ENCODE assay signal across 8 mouse cellular contexts in genomic region chr7:141467230-141468030, GRCm38 (mm10). TPM values are rescaled to one million over a fixed set of nuclear protein-coding genes. Genes with fewer than 3 reads are reported as not detected.
DNase-seq lines count a peak whose midpoint lies in the region; ATAC-seq and TF ChIP-seq lines count a peak whose summit lies in the region.

Gene Cd151 (plus strand): TSS chr7:141467392.

- H3K9ac ChIP-seq in heart, embryonic 15.5 days, result peak within 1 kb of the TSS; percentile 85
- peak within 1 kb of the TSS; percentile 85 for H3K9ac ChIP-seq in liver, embryonic 16.5 days (ENCODE audit: low read depth, low read length)
- peak within 1 kb of the TSS; percentile 77 for H3K9ac ChIP-seq in neural tube, embryonic 12.5 days

- H3K36me3 ChIP-seq in erythroblast, embryonic 14.5 days (ENCODE audit: control insufficient read depth), result peaks cover 37% of the 10 kb centered on the region
- peaks cover 27% of the 10 kb centered on the region for H3K36me3 ChIP-seq in heart, embryonic 15.5 days
- peaks cover 9% of the 10 kb centered on the region for H3K36me3 ChIP-seq in liver, embryonic 16.5 days (ENCODE audit: control insufficient read depth, insufficient read depth)
- peaks cover 31% of the 10 kb centered on the region for H3K36me3 ChIP-seq in neural tube, embryonic 12.5 days
- 0 out of 2 replicates have a peak, but pooled peaks cover 3% of the 10 kb centered on the region for H3K36me3 ChIP-seq in thymus, adult 2 months (ENCODE audit: control insufficient read depth, insufficient read depth, low read length)

- H3K4me3 ChIP-seq in erythroblast, embryonic 14.5 days (replicated peaks), result peak within 1 kb of the TSS; percentile 69
- peak within 1 kb of the TSS; percentile 69 for H3K4me3 ChIP-seq in heart, embryonic 15.5 days
- peak within 1 kb of the TSS; percentile 75 for H3K4me3 ChIP-seq in liver, embryonic 16.5 days (ENCODE audit: low read depth, low read length)
- peak within 1 kb of the TSS; percentile 63 for H3K4me3 ChIP-seq in neural tube, embryonic 12.5 days
- H3K4me3 ChIP-seq in thymus, adult 2 months (ENCODE audit: control insufficient read depth, insufficient read depth, low read length), result peak within 1 kb of the TSS; percentile 99

- DNase-seq in CD4-positive helper T cell, adult 2 months (ENCODE audit: low read depth, low spot score), result peak; percentile 82
- DNase-seq in adrenal gland, postnatal 36 days, result peak; percentile 94 to 97
- peak; percentile 96 for DNase-seq in kidney, postnatal 14 days
- DNase-seq in thymus, adult 2 months, result peak; percentile 73

- peaks cover 45% of the 10 kb centered on the region for H3K27me3 ChIP-seq in erythroblast, embryonic 14.5 days (ENCODE audit: control insufficient read depth)
- peaks cover 34% of the 10 kb centered on the region for H3K27me3 ChIP-seq in heart, embryonic 15.5 days
- peaks cover 43% of the 10 kb centered on the region for H3K27me3 ChIP-seq in liver, embryonic 16.5 days (ENCODE audit: control insufficient read depth, insufficient read depth, low read depth, low read length)
- H3K27me3 ChIP-seq in neural tube, embryonic 12.5 days (replicated peaks), result peaks cover 45% of the 10 kb centered on the region
- H3K27me3 ChIP-seq in thymus, adult 2 months (ENCODE audit: control insufficient read depth, insufficient read depth, low read length), result no peaks in the 10 kb centered on the region; the same call in 1 of the 2 replicates

- no peak for TF ChIP-seq CTCF in thymus, adult 2 months (IDR thresholded peaks at IDR 0.05; ENCODE audit: borderline replicate concordance, control insufficient read depth, extremely low read depth, insufficient read depth, low read length, poor library complexity)

- peaks cover 62% of the 10 kb centered on the region for H3K4me1 ChIP-seq in erythroblast, embryonic 14.5 days (ENCODE audit: control insufficient read depth)
- peaks cover 58% of the 10 kb centered on the region for H3K4me1 ChIP-seq in heart, embryonic 15.5 days (replicated peaks)
- H3K4me1 ChIP-seq in liver, embryonic 16.5 days (ENCODE audit: control insufficient read depth, low read depth, low read length), result peaks cover 37% of the 10 kb centered on the region
- H3K4me1 ChIP-seq in neural tube, embryonic 12.5 days, result peaks cover 29% of the 10 kb centered on the region
- peaks cover 24% of the 10 kb centered on the region for H3K4me1 ChIP-seq in thymus, adult 2 months (replicated peaks; ENCODE audit: control insufficient read depth, insufficient read depth, low read length)

- H3K27ac ChIP-seq in heart, embryonic 15.5 days, result peak within 1 kb of the TSS; percentile 96
- peak within 1 kb of the TSS; percentile 75 for H3K27ac ChIP-seq in liver, embryonic 16.5 days (ENCODE audit: low read length)
- H3K27ac ChIP-seq in neural tube, embryonic 12.5 days, result peak within 1 kb of the TSS; percentile 88
- no peak within 1 kb of the TSS for H3K27ac ChIP-seq in thymus, adult 2 months (ENCODE audit: control insufficient read depth, insufficient read depth, low read length)

- peak; percentile 80 for ATAC-seq in heart, embryonic 15.5 days (replicated peaks; ENCODE audit: insufficient number of reproducible peaks, insufficient read depth, low FRiP score, low read depth)
- peak; percentile 89 for ATAC-seq in liver, embryonic 16.5 days (ENCODE audit: low read depth)
- peak; percentile 63 for ATAC-seq in neural tube, embryonic 12.5 days (ENCODE audit: low FRiP score, low read depth)

- H3K9me3 ChIP-seq in erythroblast, embryonic 14.5 days (ENCODE audit: control insufficient read depth, low read length), result peaks cover 9% of the 10 kb centered on the region; the same call in 1 of the 2 replicates
- H3K9me3 ChIP-seq in heart, embryonic 15.5 days (replicated peaks), result no peaks in the 10 kb centered on the region
- no peaks in the 10 kb centered on the region for H3K9me3 ChIP-seq in liver, embryonic 16.5 days (replicated peaks; ENCODE audit: control insufficient read depth, low read length)
- H3K9me3 ChIP-seq in neural tube, embryonic 12.5 days, result no peaks in the 10 kb centered on the region

- WGBS in heart, embryonic 15.5 days, result under 1% methylated on average over 52 of the region's 52 CpGs
- under 1% methylated on average over 52 of the region's 52 CpGs for WGBS in liver, embryonic 16.5 days (ENCODE audit: insufficient replicate concordance)
- WGBS in neural tube, embryonic 12.5 days, result under 1% methylated on average over 52 of the region's 52 CpGs
- WGBS in thymus, adult 2 months, result under 1% methylated on average over 52 of the region's 52 CpGs

- no peak for TF ChIP-seq POLR2A in thymus, adult 2 months (IDR thresholded peaks at IDR 0.05; ENCODE audit: control insufficient read depth, extremely low read depth, insufficient read depth, low read length, poor library complexity)

- H3K4me2 ChIP-seq in heart, embryonic 15.5 days, result peak within 1 kb of the TSS; percentile 91
- H3K4me2 ChIP-seq in liver, embryonic 16.5 days (ENCODE audit: low read depth, low read length), result peak within 1 kb of the TSS; percentile 97
- H3K4me2 ChIP-seq in neural tube, embryonic 12.5 days (replicated peaks), result peak within 1 kb of the TSS; percentile 76

RNA-seq across cellular contexts. Expression of gene Cd151, which starts in this region (rescaled TPM):
- total RNA-seq in adrenal gland, postnatal 36 days (2021), result 100 to 1,000 TPM; 331 to 418 TPM
- polyA plus RNA-seq in erythroblast, embryonic 14.5 days (2012), result 1.0 and 1.1 TPM in 2 replicates
- 28.7 and 35.2 TPM in 2 replicates for polyA plus RNA-seq in heart, embryonic 15.5 days (2015; fragmentation: Nextera tagmentation; extraction: Ambion mirVana)
- 5.3 and 6.9 TPM in 2 replicates for polyA plus RNA-seq in liver, embryonic 16.5 days (2015; fragmentation: Nextera tagmentation; extraction: Ambion mirVana)
- 20.6 and 22.7 TPM in 2 replicates for polyA plus RNA-seq in neural tube, embryonic 12.5 days (2016; fragmentation: Nextera tagmentation; extraction: Ambion mirVana)
- polyA plus RNA-seq in thymus, adult 2 months (2012; rRNA removed), result 132 and 186 TPM in 2 replicates
